In the genomic region with DNA sequence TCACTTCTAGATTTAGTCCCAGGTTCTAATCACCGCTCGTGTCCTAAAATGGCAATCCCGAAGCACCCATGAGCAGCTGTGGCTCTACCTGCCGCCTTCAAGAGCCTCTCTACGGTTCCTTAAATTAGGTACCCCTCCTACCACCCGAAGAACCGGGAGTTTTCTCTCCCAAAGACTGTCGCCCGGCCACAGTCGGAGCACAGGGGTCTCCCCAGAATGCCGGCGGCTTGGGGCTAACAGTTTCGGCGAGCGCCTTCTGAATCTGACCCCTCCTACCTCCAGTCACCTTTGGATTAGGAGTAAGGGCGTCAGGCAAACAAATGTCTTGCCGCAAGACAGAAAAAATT, we compare ENCODE assay signal across 8 mouse cellular contexts. TPM values are rescaled to one million over a fixed set of nuclear protein-coding genes. Genes with fewer than 3 reads are reported as not detected.
DNase-seq lines count a peak whose midpoint lies in the region; ATAC-seq and TF ChIP-seq lines count a peak whose summit lies in the region.

No protein-coding gene starts in this region.

- peaks cover 11% of the 10 kb centered on the region; the same call in 1 of the 2 replicates for H3K4me1 ChIP-seq in kidney, adult 2 months (ENCODE audit: control insufficient read depth, insufficient read depth, low read length)
- H3K4me1 ChIP-seq in bone marrow, adult 2 months (ENCODE audit: control insufficient read depth, insufficient read depth, low read length): no peaks in the 10 kb centered on the region; the same call in 1 of the 2 replicates
- H3K4me1 ChIP-seq in hindbrain, embryonic 13.5 days (replicated peaks): peaks cover 25% of the 10 kb centered on the region
- H3K4me1 ChIP-seq in midbrain, embryonic 11.5 days (ENCODE audit: control insufficient read depth, insufficient read depth, low read length): peaks cover 11% of the 10 kb centered on the region

- no peak for TF ChIP-seq POLR2A in kidney, adult 2 months (IDR thresholded peaks at IDR 0.05; ENCODE audit: low read depth, low read length)
- TF ChIP-seq POLR2A in bone marrow, adult 2 months (IDR thresholded peaks at IDR 0.05; ENCODE audit: borderline replicate concordance, control insufficient read depth, low read depth, low read length): no peak

- H3K9me3 ChIP-seq in hindbrain, embryonic 13.5 days: no peaks in the 10 kb centered on the region
- no peaks in the 10 kb centered on the region for H3K9me3 ChIP-seq in midbrain, embryonic 11.5 days (ENCODE audit: control insufficient read depth, low read length)

- peak overlapping the region; percentile 97 for H3K4me3 ChIP-seq in kidney, adult 2 months (ENCODE audit: insufficient read depth, low read depth, low read length)
- peak overlapping the region; percentile 96 for H3K4me3 ChIP-seq in bone marrow, adult 2 months (replicated peaks; ENCODE audit: control insufficient read depth, low read depth, low read length)
- H3K4me3 ChIP-seq in hindbrain, embryonic 13.5 days: peak overlapping the region; percentile 90
- peak overlapping the region; percentile 58 for H3K4me3 ChIP-seq in midbrain, embryonic 11.5 days (ENCODE audit: low read depth, low read length)

- peak overlapping the region; percentile 88 for H3K9ac ChIP-seq in hindbrain, embryonic 13.5 days
- H3K9ac ChIP-seq in midbrain, embryonic 11.5 days (ENCODE audit: low read length): peak overlapping the region; percentile 67

- 1% methylated on average over 17 of the region's 17 CpGs for WGBS in kidney, adult 2 months
- 2% methylated on average over 17 of the region's 17 CpGs for WGBS in bone marrow, adult 2 months
- WGBS in hindbrain, embryonic 13.5 days: 3% methylated on average over 17 of the region's 17 CpGs
- 4% methylated on average over 17 of the region's 17 CpGs for WGBS in midbrain, embryonic 11.5 days

- ATAC-seq in hindbrain, embryonic 13.5 days (ENCODE audit: low FRiP score): peak; percentile 55
- peak; percentile 57; the same call in 1 of the 2 replicates for ATAC-seq in midbrain, embryonic 11.5 days (ENCODE audit: low FRiP score)

- H3K27ac ChIP-seq in kidney, adult 2 months (ENCODE audit: insufficient read depth, low read depth, low read length): 0 out of 2 replicates have a peak overlapping the region, but pooled peaks have one; percentile 8
- H3K27ac ChIP-seq in bone marrow, adult 2 months (ENCODE audit: control insufficient read depth, insufficient read depth, low read depth, low read length, poor library complexity): no peak overlapping the region
- no peak overlapping the region for H3K27ac ChIP-seq in hindbrain, embryonic 13.5 days
- no peak overlapping the region for H3K27ac ChIP-seq in midbrain, embryonic 11.5 days (ENCODE audit: low read depth, low read length)

- H3K4me2 ChIP-seq in hindbrain, embryonic 13.5 days: peak overlapping the region; percentile 90
- H3K4me2 ChIP-seq in midbrain, embryonic 11.5 days: peak overlapping the region; percentile 88

- TF ChIP-seq CTCF in kidney, adult 2 months (conservative IDR thresholded peaks at IDR 0.05; ENCODE audit: insufficient read depth, insufficient read length, low read depth, low read length): no peak
- TF ChIP-seq CTCF in bone marrow, adult 2 months (IDR thresholded peaks at IDR 0.05; ENCODE audit: control insufficient read depth, insufficient read depth, low read length): no peak

- DNase-seq in kidney, adult 2 months: no peak
- DNase-seq in kidney, adult 8-10 months: no peak
- no peak for DNase-seq in midbrain, embryonic 11.5 days (ENCODE audit: low spot score, missing footprints)
- DNase-seq in ovary, postnatal 36 days (ENCODE audit: low spot score): no peak
- no peak for DNase-seq in embryo, embryonic 9.5 days (ENCODE audit: extremely low spot score)
- no peak for DNase-seq in left cerebral cortex, adult 11 months (ENCODE audit: low spot score)

- peaks cover 4% of the 10 kb centered on the region; the same call in 1 of the 2 replicates for H3K36me3 ChIP-seq in kidney, adult 2 months (ENCODE audit: control insufficient read depth, insufficient read depth, low read length)
- peaks cover 18% of the 10 kb centered on the region for H3K36me3 ChIP-seq in hindbrain, embryonic 13.5 days
- H3K36me3 ChIP-seq in midbrain, embryonic 11.5 days (ENCODE audit: control insufficient read depth, insufficient read depth, low read length): peaks cover 3% of the 10 kb centered on the region; the same call in 1 of the 2 replicates

- no peaks in the 10 kb centered on the region for H3K27me3 ChIP-seq in kidney, adult 2 months (replicated peaks; ENCODE audit: control insufficient read depth, insufficient read depth, low read length)
- no peaks in the 10 kb centered on the region for H3K27me3 ChIP-seq in hindbrain, embryonic 13.5 days
- no peaks in the 10 kb centered on the region for H3K27me3 ChIP-seq in midbrain, embryonic 11.5 days (ENCODE audit: control insufficient read depth, insufficient read depth, low read length)

RNA-seq across cellular contexts. Expression of a gene that starts 0.3 kb away (rescaled TPM):
- 21.5 and 24.4 TPM in 2 replicates for polyA plus RNA-seq in kidney, adult 2 months (2012; rRNA removed)
- polyA plus RNA-seq in bone marrow, adult 2 months (2011; ENCODE audit: insufficient read depth, insufficient read length, low replicate concordance, missing spikeins): 66.7 and 73.8 TPM in 2 replicates
- polyA plus RNA-seq in hindbrain, embryonic 13.5 days (2015; fragmentation: Nextera tagmentation; extraction: Ambion mirVana): 80.3 and 80.9 TPM in 2 replicates
- 71.9 and 74.5 TPM in 2 replicates for polyA plus RNA-seq in midbrain, embryonic 11.5 days (2014; fragmentation: Nextera tagmentation; extraction: Ambion mirVana)

RNA-seq across cellular contexts. Expression of a gene that starts 22.8 kb away (rescaled TPM):
- 11.2 and 12.9 TPM in 2 replicates for polyA plus RNA-seq in kidney, adult 2 months (2012; rRNA removed)
- 11.0 and 17.2 TPM in 2 replicates for polyA plus RNA-seq in bone marrow, adult 2 months (2011; ENCODE audit: insufficient read depth, insufficient read length, low replicate concordance, missing spikeins)
- 12.1 and 13.0 TPM in 2 replicates for polyA plus RNA-seq in hindbrain, embryonic 13.5 days (2015; fragmentation: Nextera tagmentation; extraction: Ambion mirVana)
- polyA plus RNA-seq in midbrain, embryonic 11.5 days (2014; fragmentation: Nextera tagmentation; extraction: Ambion mirVana): 39.5 and 39.6 TPM in 2 replicates

RNA-seq across cellular contexts. Expression of a gene that starts 23.1 kb away (rescaled TPM):
- polyA plus RNA-seq in kidney, adult 2 months (2012; rRNA removed): 120 and 170 TPM in 2 replicates
- 76.6 and 84.6 TPM in 2 replicates for polyA plus RNA-seq in bone marrow, adult 2 months (2011; ENCODE audit: insufficient read depth, insufficient read length, low replicate concordance, missing spikeins)
- polyA plus RNA-seq in hindbrain, embryonic 13.5 days (2015; fragmentation: Nextera tagmentation; extraction: Ambion mirVana): 174 and 178 TPM in 2 replicates
- 417 and 427 TPM in 2 replicates for polyA plus RNA-seq in midbrain, embryonic 11.5 days (2014; fragmentation: Nextera tagmentation; extraction: Ambion mirVana)

RNA-seq across cellular contexts. Expression of a gene that starts 29.7 kb away (rescaled TPM):
- 0.30 and 0.50 TPM in 2 replicates for polyA plus RNA-seq in kidney, adult 2 months (2012; rRNA removed)
- 1.9 TPM in 1 of 2 replicates, not detected in the other for polyA plus RNA-seq in bone marrow, adult 2 months (2011; ENCODE audit: insufficient read depth, insufficient read length, low replicate concordance, missing spikeins)
- polyA plus RNA-seq in hindbrain, embryonic 13.5 days (2015; fragmentation: Nextera tagmentation; extraction: Ambion mirVana): 0.35 TPM in 1 of 2 replicates, not detected in the other
- polyA plus RNA-seq in midbrain, embryonic 11.5 days (2014; fragmentation: Nextera tagmentation; extraction: Ambion mirVana): 0.37 TPM in 1 of 2 replicates, not detected in the other

RNA-seq across cellular contexts. Expression of a gene that starts 41.6 kb away (rescaled TPM):
- not detected in 2 replicates for polyA plus RNA-seq in kidney, adult 2 months (2012; rRNA removed)
- 0.92 TPM in 1 of 2 replicates, not detected in the other for polyA plus RNA-seq in bone marrow, adult 2 months (2011; ENCODE audit: insufficient read depth, insufficient read length, low replicate concordance, missing spikeins)
- polyA plus RNA-seq in hindbrain, embryonic 13.5 days (2015; fragmentation: Nextera tagmentation; extraction: Ambion mirVana): 0.32 and 1.0 TPM in 2 replicates
- not detected in 2 replicates for polyA plus RNA-seq in midbrain, embryonic 11.5 days (2014; fragmentation: Nextera tagmentation; extraction: Ambion mirVana)
